Mouse (Mus musculus) megakaryocyte, embryonic 14.5 days (primary cell): ENCODE data around the gene L3mbtl1.

Experiments
- FLI1 ChIP-seq: IDR thresholded peaks from 2 replicates; pipeline ENCODE4 v1.6.1; 2012; ENCODE audit warnings: low read length, inconsistent platforms, mixed read lengths
- GATA1 ChIP-seq: IDR thresholded peaks from 3 replicates; pipeline ENCODE4 v1.6.1; 2012; ENCODE audit warnings: mixed read lengths, low read length, inconsistent platforms, borderline replicate concordance

DNA sequence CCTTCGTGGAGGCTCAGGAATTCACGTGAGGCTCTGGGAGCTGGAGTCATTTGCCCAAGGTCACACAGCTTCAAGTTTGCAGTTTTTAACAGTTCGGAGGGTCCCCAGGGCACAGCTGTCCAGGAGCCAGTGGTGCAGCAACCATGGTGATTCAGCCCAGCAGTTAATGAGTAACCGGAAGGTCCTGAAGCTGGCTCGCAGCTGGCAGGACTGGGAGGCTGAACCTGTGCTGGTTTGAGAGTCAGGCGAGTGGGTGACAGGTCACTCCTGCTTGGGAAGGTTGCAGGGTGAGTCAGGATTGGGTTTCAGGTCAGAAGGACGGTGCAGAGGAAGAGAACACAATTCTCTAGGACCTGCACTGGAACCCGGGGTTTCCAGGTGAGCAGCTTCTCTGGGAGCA is 43.9 kb downstream of the L3mbtl1 start, which contains the start of gene Sgk2:
- TF ChIP-seq GATA1 (no peak), FLI1 (no peak)
